Mouse (Mus musculus): Measurements from ENCODE around the gene Sbk3.

DNA sequence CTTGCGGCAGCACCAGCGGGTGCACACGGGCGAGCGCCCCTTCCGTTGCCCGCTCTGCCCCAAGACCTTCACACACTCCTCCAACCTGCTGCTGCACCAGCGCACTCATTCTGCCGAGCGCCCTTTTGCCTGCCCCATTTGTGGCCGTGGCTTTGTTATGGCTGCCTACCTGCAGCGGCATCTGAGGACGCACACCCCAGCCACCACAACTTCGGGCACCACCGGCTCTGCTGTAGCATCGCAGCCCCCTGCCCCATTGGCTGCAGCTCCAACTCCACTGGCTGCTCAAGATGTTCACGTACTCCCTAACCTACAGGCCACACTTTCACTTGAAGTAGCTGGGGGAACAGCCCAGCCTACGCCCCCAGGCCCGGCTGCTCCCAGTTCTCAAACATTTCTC, 50.5 kb downstream of the Sbk3 start:
- TF ChIP-seq POLR2A (IDR thresholded peaks at IDR 0.05; ENCODE audit: borderline replicate concordance, control insufficient read depth, low read depth, low read length) (no peak), CTCF (IDR thresholded peaks at IDR 0.05; ENCODE audit: control insufficient read depth, insufficient read depth, low read length) (no peak)

Data from bone marrow, adult 2 months (tissue).